Mouse (Mus musculus): Measurements from ENCODE around the gene Tecpr2. TPM values are rescaled to one million over a fixed set of nuclear protein-coding genes. Genes with fewer than 3 reads are reported as not detected.

Gene Tecpr2
- polyA plus RNA-seq, 1 experiment from 2014 or later = 5.2 TPM

GRCm38 (mm10) chr12:110865989-110866388, 23.1 kb upstream of the Tecpr2 start:
- ATAC-seq (ENCODE audit: insufficient read depth) = no peak
- Histone ChIP-seq H3K27me3 (ENCODE audit: insufficient read depth, low read length) (no peaks in the 10 kb centered on the region), H3K27ac (ENCODE audit: low read depth) (no peak overlapping the region), H3K4me2 (no peak overlapping the region), H3K9me3 (ENCODE audit: low read depth, low read length) (no peaks in the 10 kb centered on the region), H3K4me3 (ENCODE audit: low read depth, low read length) (no peak overlapping the region), H3K36me3 (ENCODE audit: insufficient read depth) (peaks cover 63% of the 10 kb centered on the region), H3K4me1 (ENCODE audit: insufficient read depth) (no peaks in the 10 kb centered on the region), H3K9ac (no peak overlapping the region)
- DNase-seq = no peak
- 87% methylated on average over 10 of the region's 10 CpGs for WGBS
- TF ChIP-seq CTCF (IDR thresholded peaks at IDR 0.05; ENCODE audit: low read depth) = no peak

DNA sequence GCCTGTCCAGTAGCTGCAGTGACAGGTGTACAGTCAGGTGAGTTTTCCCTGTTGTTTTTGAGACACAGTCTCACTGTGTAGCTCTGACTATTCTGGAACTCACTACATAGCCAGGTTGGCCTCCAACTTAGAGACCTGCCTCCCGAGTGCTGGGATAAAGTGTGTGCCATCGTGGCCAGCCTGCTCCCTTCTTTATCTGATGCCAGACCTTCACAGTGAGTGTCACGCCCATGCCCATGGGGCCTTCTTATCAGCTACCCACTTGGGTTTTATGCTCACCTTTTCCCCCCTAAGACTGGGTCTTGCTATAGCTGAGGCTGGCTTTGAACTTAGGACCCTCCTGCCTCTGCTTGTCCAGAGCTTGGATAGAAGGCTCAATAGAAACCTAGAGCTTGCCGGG, 19.0 kb upstream of the Tecpr2 start:
- no peaks in the 10 kb centered on the region for H3K4me1 ChIP-seq (ENCODE audit: insufficient read depth)
- no peak overlapping the region for H3K4me3 ChIP-seq (ENCODE audit: low read depth, low read length)
- no peak overlapping the region for H3K9ac ChIP-seq
- no peak for TF ChIP-seq CTCF (IDR thresholded peaks at IDR 0.05; ENCODE audit: low read depth)
- H3K4me2 ChIP-seq = no peak overlapping the region
- WGBS = 86% methylated on average over 4 of the region's 4 CpGs
- no peak for ATAC-seq (ENCODE audit: insufficient read depth)
- H3K36me3 ChIP-seq (ENCODE audit: insufficient read depth) = peaks cover 81% of the 10 kb centered on the region
- H3K27ac ChIP-seq (ENCODE audit: low read depth) = no peak overlapping the region
- H3K27me3 ChIP-seq (ENCODE audit: insufficient read depth, low read length) = no peaks in the 10 kb centered on the region
- DNase-seq = no peak
- no peaks in the 10 kb centered on the region for H3K9me3 ChIP-seq (ENCODE audit: low read depth, low read length)

- H3K4me1 ChIP-seq (ENCODE audit: insufficient read depth) = no peaks in the 10 kb centered on the region
- H3K27ac ChIP-seq (ENCODE audit: low read depth) = no peak overlapping the region
- H3K9ac ChIP-seq = no peak overlapping the region
- H3K9me3 ChIP-seq (ENCODE audit: low read depth, low read length) = no peaks in the 10 kb centered on the region
- DNase-seq (no peak), ATAC-seq (ENCODE audit: insufficient read depth) (no peak)
- H3K36me3 ChIP-seq (ENCODE audit: insufficient read depth) = peaks cover 84% of the 10 kb centered on the region
- TF ChIP-seq CTCF (IDR thresholded peaks at IDR 0.05; ENCODE audit: low read depth) = no peak
- WGBS = 76% methylated on average over 5 of the region's 5 CpGs
- no peaks in the 10 kb centered on the region for H3K27me3 ChIP-seq (ENCODE audit: insufficient read depth, low read length)
- H3K4me2 ChIP-seq = no peak overlapping the region
- no peak overlapping the region for H3K4me3 ChIP-seq (ENCODE audit: low read depth, low read length)
These were observed 17.8 kb upstream of the Tecpr2 start for GRCm38 (mm10) chr12:110871247-110871646.

- WGBS = 82% methylated on average over 2 of the region's 2 CpGs
These were observed 13.7 kb upstream of the Tecpr2 start for GRCm38 (mm10) chr12:110875351-110875750.

GRCm38 (mm10) chr12:110882291-110882690, 6.8 kb upstream of the Tecpr2 start:
- Histone ChIP-seq H3K4me1 (ENCODE audit: insufficient read depth) (no peaks in the 10 kb centered on the region), H3K27me3 (ENCODE audit: insufficient read depth, low read length) (no peaks in the 10 kb centered on the region), H3K9me3 (ENCODE audit: low read depth, low read length) (no peaks in the 10 kb centered on the region), H3K9ac (no peak overlapping the region), H3K4me3 (ENCODE audit: low read depth, low read length) (no peak overlapping the region), H3K36me3 (ENCODE audit: insufficient read depth) (peaks cover 53% of the 10 kb centered on the region), H3K4me2 (no peak overlapping the region), H3K27ac (ENCODE audit: low read depth) (no peak overlapping the region)
- TF ChIP-seq CTCF (IDR thresholded peaks at IDR 0.05; ENCODE audit: low read depth) = peak; percentile 24
- 88% methylated on average over 7 of the region's 7 CpGs for WGBS
- ATAC-seq (ENCODE audit: insufficient read depth) (no peak), DNase-seq (peak; percentile 8)

More at GRCm38 (mm10) chr12:110875351-110875750, 13.7 kb upstream of the Tecpr2 start:
- no peak for TF ChIP-seq CTCF (IDR thresholded peaks at IDR 0.05; ENCODE audit: low read depth)
- H3K9me3 ChIP-seq (ENCODE audit: low read depth, low read length) = no peaks in the 10 kb centered on the region
- no peak overlapping the region for H3K4me2 ChIP-seq
- no peak overlapping the region for H3K9ac ChIP-seq
- no peak for DNase-seq
- no peak overlapping the region for H3K27ac ChIP-seq (ENCODE audit: low read depth)
- H3K36me3 ChIP-seq (ENCODE audit: insufficient read depth) = peaks cover 88% of the 10 kb centered on the region
- no peak overlapping the region for H3K4me3 ChIP-seq (ENCODE audit: low read depth, low read length)
- no peaks in the 10 kb centered on the region for H3K27me3 ChIP-seq (ENCODE audit: insufficient read depth, low read length)
- no peaks in the 10 kb centered on the region for H3K4me1 ChIP-seq (ENCODE audit: insufficient read depth)
- no peak for ATAC-seq (ENCODE audit: insufficient read depth)

DNA sequence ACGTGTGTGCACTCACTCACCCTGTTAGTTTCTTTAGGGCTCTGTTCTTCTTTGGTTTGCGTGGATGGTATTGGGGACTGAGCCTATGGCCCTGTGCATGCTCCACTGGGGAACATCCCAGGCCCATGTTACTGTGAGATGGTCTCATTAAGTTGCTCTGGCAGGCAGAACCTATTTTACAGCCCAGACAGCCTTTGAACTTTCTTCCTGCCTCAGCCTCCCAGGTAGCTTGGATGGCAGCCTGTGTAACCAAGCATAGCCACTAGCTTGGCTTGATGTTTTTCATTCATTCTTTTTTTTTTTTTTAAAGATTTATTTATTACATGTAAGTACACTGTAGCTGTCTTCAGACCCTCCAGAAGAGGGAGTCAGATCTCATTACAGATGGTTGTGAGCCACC, 3.8 kb upstream of the Tecpr2 start:
- Histone ChIP-seq H3K4me1 (ENCODE audit: insufficient read depth) (0 out of 2 replicates have a peak, but pooled peaks cover 5% of the 10 kb centered on the region), H3K27me3 (ENCODE audit: insufficient read depth, low read length) (no peaks in the 10 kb centered on the region), H3K27ac (ENCODE audit: low read depth) (no peak overlapping the region), H3K4me2 (no peak overlapping the region), H3K9me3 (ENCODE audit: low read depth, low read length) (no peaks in the 10 kb centered on the region), H3K36me3 (ENCODE audit: insufficient read depth) (peaks cover 27% of the 10 kb centered on the region; the same call in 1 of the 2 replicates), H3K4me3 (ENCODE audit: low read depth, low read length) (no peak overlapping the region), H3K9ac (no peak overlapping the region)
- ATAC-seq (ENCODE audit: insufficient read depth) (no peak), DNase-seq (no peak)
- 89% methylated on average over 2 of the region's 2 CpGs for WGBS
- no peak for TF ChIP-seq CTCF (IDR thresholded peaks at IDR 0.05; ENCODE audit: low read depth)

DNA sequence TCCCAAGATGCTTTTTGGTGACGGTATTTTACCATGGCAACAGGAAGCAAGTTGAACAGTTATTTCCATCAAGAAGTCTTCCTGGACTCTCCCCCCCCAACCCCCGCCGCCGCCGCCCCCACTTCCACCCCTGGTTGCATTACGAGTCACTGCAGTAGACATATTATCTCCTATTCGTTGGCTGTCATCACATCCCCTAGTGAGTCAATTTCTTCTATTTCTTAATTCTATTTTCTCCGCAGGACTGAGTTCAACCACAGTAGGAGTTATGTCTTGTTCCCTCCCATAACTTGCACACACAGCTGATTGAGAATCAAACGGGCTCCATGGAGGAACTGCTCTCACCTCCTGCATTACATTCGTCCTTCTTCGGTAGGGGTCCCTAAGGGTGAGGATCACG, 958 bp upstream of the Tecpr2 start:
- Histone ChIP-seq H3K27me3 (ENCODE audit: insufficient read depth, low read length) (no peaks in the 10 kb centered on the region), H3K4me1 (ENCODE audit: insufficient read depth) (0 out of 2 replicates have a peak, but pooled peaks cover 6% of the 10 kb centered on the region), H3K9me3 (ENCODE audit: low read depth, low read length) (no peaks in the 10 kb centered on the region), H3K4me2 (peak overlapping the region; percentile 98), H3K36me3 (ENCODE audit: insufficient read depth) (0 out of 2 replicates have a peak, but pooled peaks cover 6% of the 10 kb centered on the region), H3K27ac (ENCODE audit: low read depth) (no peak overlapping the region), H3K4me3 (ENCODE audit: low read depth, low read length) (peak overlapping the region; percentile 84), H3K9ac (peak overlapping the region; percentile 81)
- 35% methylated on average over 12 of the region's 12 CpGs for WGBS
- no peak for DNase-seq
- TF ChIP-seq CTCF (IDR thresholded peaks at IDR 0.05; ENCODE audit: low read depth) = no peak
- ATAC-seq (ENCODE audit: insufficient read depth) = no peak
